Mouse (Mus musculus) adrenal gland, postnatal 4 days (tissue): Measurements from ENCODE around the gene Slc45a2. TPM values are rescaled to one million over a fixed set of nuclear protein-coding genes. Genes with fewer than 3 reads are reported as not detected.
"Not testable (repeated sequence)": the region's sequence is repeated elsewhere in the genome, so short reads cannot be mapped to it uniquely, and the experiment has no call there.

Experiments used
- DNase-seq, 2 experiments: peaks; one replicate each; pipeline ENCODE4 v3.0.0; 2021 to 2022; ENCODE audit warnings: low spot score in 2 of 2, mixed read lengths in 2 of 2
- long read RNA-seq, 2 experiments: library from polyadenylated mRNA; stranded (forward); transcript quantifications; one replicate each; pipeline ENCODE4 v2.0.0; 2021
- total RNA-seq, 2 experiments: library from RNA; stranded (reverse); gene quantifications; 2 replicates each; pipeline ENCODE4 v1.2.3; 2021

The Slc45a2 gene
- total RNA-seq = not detected
- long read RNA-seq, experiment 1 = 0 reads
- long read RNA-seq, experiment 2 = 0 reads

GRCm38 (mm10) chr15:11000421-11000820 lies at the start of gene Slc45a2:
TSS of gene Slc45a2 (plus strand) at chr15:11000721.
- DNase-seq = no peak

GRCm38 (mm10) chr15:10951951-10952759 lies 48.4 kb upstream of the Slc45a2 start, which contains the start of gene C1qtnf3:
TSS of gene C1qtnf3 (plus strand) at chr15:10952332.
- no peak for DNase-seq

- no peak for DNase-seq
These were observed 47.7 kb upstream of the Slc45a2 start for GRCm38 (mm10) chr15:10952760-10953305.

- no peak for DNase-seq
These were observed 47.1 kb upstream of the Slc45a2 start for GRCm38 (mm10) chr15:10953465-10953864.

GRCm38 (mm10) chr15:10954381-10955016 lies 46.0 kb upstream of the Slc45a2 start:
- no peak for DNase-seq

- DNase-seq = no peak
These were observed 45.4 kb upstream of the Slc45a2 start for GRCm38 (mm10) chr15:10955156-10955555.

- DNase-seq = no peak
These were observed 43.8 kb upstream of the Slc45a2 start for GRCm38 (mm10) chr15:10956706-10957105.

- DNase-seq = no peak
These were observed 41.1 kb upstream of the Slc45a2 start for GRCm38 (mm10) chr15:10959277-10960026.

- DNase-seq = no peak
These were observed 40.3 kb upstream of the Slc45a2 start for GRCm38 (mm10) chr15:10960267-10960666.

GRCm38 (mm10) chr15:10962601-10963000 lies 37.9 kb upstream of the Slc45a2 start:
- no peak for DNase-seq

GRCm38 (mm10) chr15:10969439-10969838 lies 31.1 kb upstream of the Slc45a2 start:
- no peak for DNase-seq

GRCm38 (mm10) chr15:10970777-10971176 lies 29.7 kb upstream of the Slc45a2 start:
- no peak for DNase-seq

- no peak for DNase-seq
These were observed 23.4 kb upstream of the Slc45a2 start for GRCm38 (mm10) chr15:10977151-10977550.

- DNase-seq = no peak
These were observed 19.8 kb upstream of the Slc45a2 start for GRCm38 (mm10) chr15:10980712-10981111.

GRCm38 (mm10) chr15:10981377-10982063 lies 19.0 kb upstream of the Slc45a2 start, which contains the start of gene Amacr:
TSS of gene Amacr (plus strand) at chr15:10981756.
- peak; percentile 67 to 82 for DNase-seq

GRCm38 (mm10) chr15:10982064-10982435 lies 18.5 kb upstream of the Slc45a2 start:
- DNase-seq = no peak

- no peak for DNase-seq
These were observed 14.8 kb upstream of the Slc45a2 start for GRCm38 (mm10) chr15:10985756-10986155.

GRCm38 (mm10) chr15:10986477-10986876 lies 14.0 kb upstream of the Slc45a2 start:
- not testable (repeated sequence) for DNase-seq

- no peak for DNase-seq
These were observed 10.1 kb upstream of the Slc45a2 start for GRCm38 (mm10) chr15:10990411-10990810.

GRCm38 (mm10) chr15:10991566-10991965 lies 9.0 kb upstream of the Slc45a2 start:
- no peak for DNase-seq

GRCm38 (mm10) chr15:10999832-11000231 lies 689 bp upstream of the Slc45a2 start:
- DNase-seq = no peak
